Mouse (Mus musculus) urinary bladder, postnatal 10 days (tissue): ENCODE data around the gene Fam186a.
"Not testable (repeated sequence)": the region's sequence is repeated elsewhere in the genome, so short reads cannot be mapped to it uniquely, and the experiment has no call there.

Source experiments
- DNase-seq: peaks from one replicate; pipeline ENCODE4 v3.0.0; 2022; ENCODE audit warnings: low spot score

The Fam186a gene

GRCm38 (mm10) chr15:99934501-99934900 lies 32.4 kb downstream of the Fam186a start:
- DNase-seq, result no peak

GRCm38 (mm10) chr15:99931231-99931630 lies 35.6 kb downstream of the Fam186a start:
- no peak for DNase-seq

GRCm38 (mm10) chr15:99919601-99920158 lies 47.2 kb downstream of the Fam186a start:
- DNase-seq, result no peak

- DNase-seq, result no peak
These were observed 49.6 kb downstream of the Fam186a start for GRCm38 (mm10) chr15:99917264-99917663.

GRCm38 (mm10) chr15:99914613-99915012 lies 52.2 kb downstream of the Fam186a start:
- no peak for DNase-seq

GRCm38 (mm10) chr15:99911785-99912184 lies 55.1 kb downstream of the Fam186a start:
- DNase-seq, result no peak

GRCm38 (mm10) chr15:99909339-99909996 lies 57.4 kb downstream of the Fam186a start:
- DNase-seq, result not testable (repeated sequence)

- no peak for DNase-seq
These were observed 59.3 kb downstream of the Fam186a start for GRCm38 (mm10) chr15:99907514-99907913.

GRCm38 (mm10) chr15:99907041-99907440 lies 59.8 kb downstream of the Fam186a start:
- DNase-seq, result no peak

GRCm38 (mm10) chr15:99904841-99905240 lies 62.0 kb downstream of the Fam186a start:
- no peak for DNase-seq

- DNase-seq, result no peak
These were observed 62.5 kb downstream of the Fam186a start for GRCm38 (mm10) chr15:99904333-99904732.

GRCm38 (mm10) chr15:99903227-99903626 lies 63.6 kb downstream of the Fam186a start:
- no peak for DNase-seq

- DNase-seq, result no peak
These were observed 64.1 kb downstream of the Fam186a start for GRCm38 (mm10) chr15:99902786-99903185.

GRCm38 (mm10) chr15:99896621-99897020 lies 70.2 kb downstream of the Fam186a start:
- DNase-seq, result no peak

- no peak for DNase-seq
These were observed 75.5 kb downstream of the Fam186a start for GRCm38 (mm10) chr15:99891355-99891754.

GRCm38 (mm10) chr15:99890412-99891236 lies 76.2 kb downstream of the Fam186a start:
- DNase-seq, result no peak

GRCm38 (mm10) chr15:99889275-99889874 lies 77.5 kb downstream of the Fam186a start:
- no peak for DNase-seq

- DNase-seq, result not testable (repeated sequence)
These were observed 79.7 kb downstream of the Fam186a start for GRCm38 (mm10) chr15:99887130-99887529.

GRCm38 (mm10) chr15:99884038-99884437 lies 82.8 kb downstream of the Fam186a start:
- no peak for DNase-seq

- no peak for DNase-seq
These were observed 88.3 kb downstream of the Fam186a start for GRCm38 (mm10) chr15:99878541-99878940.

GRCm38 (mm10) chr15:99875334-99875869 lies 91.5 kb downstream of the Fam186a start, which contains the start of gene Lima1:
Gene Lima1, minus strand, starts transcription at chr15:99875456.
- DNase-seq, result peak; percentile 47
